Mouse (Mus musculus) effector memory CD4-positive, alpha-beta T cell, adult 5 months (primary cell): ENCODE measurements around the gene Slc35b2. TPM values are rescaled to one million over a fixed set of nuclear protein-coding genes. Genes with fewer than 3 reads are reported as not detected.

Experiments
- polyA plus RNA-seq: library from polyadenylated mRNA; unstranded; fragments of 100-300 nt; shearing (Covaris generic); gene quantifications from one replicate; pipeline ENCODE4 v1.2.1, GENCODE M21; 2017

The Slc35b2 gene
- polyA plus RNA-seq = 45.3 TPM

GRCm38 (mm10) chr17:45563655-45564530 lies at the start of gene Slc35b2:
TSS of gene Slc35b2 (plus strand) at chr17:45563874.

GRCm38 (mm10) chr17:45523263-45523662 lies 40.4 kb upstream of the Slc35b2 start, which contains the start of gene Tcte1:
TSS of gene Tcte1 (plus strand) at chr17:45523434.

GRCm38 (mm10) chr17:45549617-45550181 lies 14.0 kb upstream of the Slc35b2 start, which contains the start of gene Tmem151b:
TSS of gene Tmem151b (minus strand) at chr17:45549677.

GRCm38 (mm10) chr17:45555452-45556106 lies 8.1 kb upstream of the Slc35b2 start, which contains the start of gene Nfkbie:
TSS of gene Nfkbie (plus strand) at chr17:45555703.

GRCm38 (mm10) chr17:45573087-45573779 lies 9.6 kb downstream of the Slc35b2 start, which contains the start of gene Hsp90ab1:
TSS of gene Hsp90ab1 (minus strand) at chr17:45573271.

GRCm38 (mm10) chr17:45599446-45600242 lies 36.0 kb downstream of the Slc35b2 start, which contains the start of gene Slc29a1:
TSS of gene Slc29a1 (minus strand) at chr17:45599606.

GRCm38 (mm10) chr17:45601877-45602304 lies 38.2 kb downstream of the Slc35b2 start, which contains the start of gene Mymx:
TSS of gene Mymx (minus strand) at chr17:45602102.

Other genes with a start within 250 kb of the Slc35b2 start
- gene Cdc5l, start 130.1 kb upstream of the Slc35b2 start, polyA plus RNA-seq = 70.0 TPM
- 0.31 TPM for gene Spats1, start 88.5 kb upstream of the Slc35b2 start, polyA plus RNA-seq
- 13.0 TPM for gene Aars2, start 57.0 kb upstream of the Slc35b2 start, polyA plus RNA-seq
- gene Tcte1, start 40.4 kb upstream of the Slc35b2 start, polyA plus RNA-seq = not detected
- 0.22 TPM for gene Tmem151b, start 14.2 kb upstream of the Slc35b2 start, polyA plus RNA-seq
- gene Nfkbie, start 8.2 kb upstream of the Slc35b2 start, polyA plus RNA-seq = 129 TPM
- gene Hsp90ab1, start 9.4 kb downstream of the Slc35b2 start, polyA plus RNA-seq = 1,825 TPM
- 65.1 TPM for gene Slc29a1, start 35.7 kb downstream of the Slc35b2 start, polyA plus RNA-seq
- gene Mymx, start 38.2 kb downstream of the Slc35b2 start, polyA plus RNA-seq = not detected
- gene Capn11, start 95.5 kb downstream of the Slc35b2 start, polyA plus RNA-seq = 0.85 TPM
- 31.6 TPM for gene Mrpl14, start 122.4 kb downstream of the Slc35b2 start, polyA plus RNA-seq
- 11.6 TPM for gene Tmem63b, start 123.0 kb downstream of the Slc35b2 start, polyA plus RNA-seq
- gene 1600014C23Rik, start 170.0 kb downstream of the Slc35b2 start, polyA plus RNA-seq = not detected